Mouse (Mus musculus) left cerebral cortex, postnatal 10 days (tissue): Measurements from ENCODE around the gene Maged1. TPM values are rescaled to one million over a fixed set of nuclear protein-coding genes. Genes with fewer than 3 reads are reported as not detected.

Experiments
- total RNA-seq, 2 experiments: library from RNA; stranded (reverse); gene quantifications; 2 replicates each; pipeline ENCODE4 v1.2.3; 2021

The Maged1 gene
- total RNA-seq, 2 experiments from 2014 or later = 509 to 516 TPM

Other genes starting within 250 kb of the Maged1 start
- under 1 TPM; 0.12 to 0.13 TPM for gene Fam90a1b, start 175.4 kb downstream of the Maged1 start, total RNA-seq
- gene Apoo, start 175.0 kb downstream of the Maged1 start, total RNA-seq = 10 to 100 TPM; 65.2 to 87.9 TPM
- 10 to 100 TPM; 34.4 to 38.6 TPM for gene Gspt2, start 93.9 kb upstream of the Maged1 start, total RNA-seq
- 10 to 100 TPM; 13.1 to 13.6 TPM for gene Zxdb, start 182.4 kb upstream of the Maged1 start, total RNA-seq